Mouse (Mus musculus) left cerebral cortex, postnatal 25 days (tissue): ENCODE results near the gene Morn1. TPM values are rescaled to one million over a fixed set of nuclear protein-coding genes. Genes with fewer than 3 reads are reported as not detected.
A peak's percentile ranks its signal among the peaks of the same experiment; 100 is the strongest.

Experiments
- DNase-seq, 2 experiments: peaks; one replicate each; pipeline ENCODE4 v3.0.0; 2022; ENCODE audit warnings: low spot score in 2 of 2, mixed read lengths in 1 of 2
- intact Hi-C: fragments of 180-260 bp; cut with DNase I; formaldehyde crosslinking; loops from one replicate; pipeline ENCODE4 v1.15.1; 2025
- total RNA-seq, 2 experiments: library from RNA; stranded (reverse); gene quantifications; 2 replicates each; pipeline ENCODE4 v1.2.3; 2021

Gene Morn1
- total RNA-seq, 2 experiments from 2014 or later = 8.6 to 9.7 TPM

DNA sequence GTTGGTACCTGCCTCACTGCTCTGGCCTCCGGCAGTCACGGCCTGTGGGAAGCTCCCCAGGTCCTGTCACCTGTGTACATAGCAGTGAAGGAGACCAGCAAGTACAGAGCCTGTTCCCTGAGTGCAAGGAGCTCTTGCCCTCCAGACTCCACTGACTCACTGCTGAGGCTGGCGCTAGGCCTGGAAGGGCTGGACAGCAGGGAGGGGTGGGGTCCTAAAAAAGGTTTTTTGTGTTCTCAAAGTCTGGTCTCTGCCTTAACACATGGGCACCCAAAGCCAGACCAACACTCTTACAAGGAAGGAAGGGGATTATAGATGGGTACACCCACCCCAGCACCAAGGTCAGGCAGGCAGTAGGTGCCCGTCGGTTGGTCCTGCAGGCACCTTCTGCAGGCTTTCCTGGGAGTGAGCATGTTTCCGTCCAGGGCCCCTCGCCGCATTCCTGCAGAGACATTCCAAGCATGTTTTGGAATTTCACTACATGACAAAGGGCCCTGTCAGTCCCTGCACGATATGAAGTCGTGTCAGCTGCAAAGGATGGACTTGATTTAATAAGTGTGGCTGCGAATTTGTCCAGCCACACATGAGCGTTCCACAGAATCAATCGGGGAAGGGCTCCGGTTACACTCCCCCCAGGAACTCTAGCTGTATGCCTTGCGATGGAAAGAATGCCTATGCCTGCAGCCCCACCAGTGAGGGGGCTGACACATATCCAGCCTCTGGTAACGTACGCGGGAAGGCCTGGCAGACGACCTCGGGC lies 47.5 kb downstream of the Morn1 start:
- no peak for DNase-seq
- intact Hi-C loops = no loop called here

DNA sequence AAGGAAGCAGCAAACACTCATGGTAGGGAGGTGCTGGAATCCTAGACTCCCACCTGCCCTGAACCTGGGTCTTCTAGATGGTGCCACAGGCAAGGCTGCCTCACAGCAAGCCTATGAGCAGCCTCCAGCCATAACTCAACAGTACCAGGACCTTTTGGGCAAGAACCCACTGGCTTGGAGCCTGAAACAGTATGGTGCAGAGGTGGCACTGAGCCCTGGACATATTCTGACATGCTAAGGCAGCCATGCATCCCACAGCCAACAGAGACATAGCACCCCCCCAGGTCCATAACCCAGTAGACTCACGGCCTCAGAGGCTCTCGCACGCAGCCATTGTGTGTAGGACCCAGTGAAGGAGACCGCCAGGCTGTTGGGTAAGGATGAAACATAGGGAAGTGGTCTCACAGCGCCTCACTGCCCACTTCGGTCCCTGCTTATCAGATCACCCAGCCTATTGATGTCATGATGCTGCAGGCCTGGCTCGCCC lies 48.4 kb downstream of the Morn1 start:
- intact Hi-C loops = no loop called here
- DNase-seq = no peak

- intact Hi-C loops = no loop called here
- DNase-seq = no peak
These were observed 49.7 kb downstream of the Morn1 start for GRCm38 (mm10) chr4:155135909-155136585.

DNA sequence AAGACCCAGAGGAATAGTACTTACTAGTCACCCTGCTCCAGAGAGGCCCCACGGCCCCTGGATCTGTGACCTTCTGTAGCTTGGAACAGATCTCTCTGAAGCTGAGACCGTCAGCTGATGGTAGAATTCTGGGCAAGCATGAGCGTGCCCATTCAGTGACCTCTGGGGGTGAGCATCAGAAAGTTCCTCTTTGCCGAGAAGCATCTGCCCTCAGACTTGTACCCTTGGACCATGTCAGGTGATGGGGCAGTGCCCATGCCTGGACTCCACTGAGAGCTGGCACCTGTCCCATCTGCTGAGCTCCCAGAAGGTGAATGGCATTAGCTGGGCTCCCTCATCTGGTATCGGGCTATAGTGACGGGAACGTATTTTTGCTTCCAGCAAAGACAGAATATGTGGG lies 51.5 kb downstream of the Morn1 start:
- DNase-seq = no peak
- intact Hi-C loops = no loop called here

DNA sequence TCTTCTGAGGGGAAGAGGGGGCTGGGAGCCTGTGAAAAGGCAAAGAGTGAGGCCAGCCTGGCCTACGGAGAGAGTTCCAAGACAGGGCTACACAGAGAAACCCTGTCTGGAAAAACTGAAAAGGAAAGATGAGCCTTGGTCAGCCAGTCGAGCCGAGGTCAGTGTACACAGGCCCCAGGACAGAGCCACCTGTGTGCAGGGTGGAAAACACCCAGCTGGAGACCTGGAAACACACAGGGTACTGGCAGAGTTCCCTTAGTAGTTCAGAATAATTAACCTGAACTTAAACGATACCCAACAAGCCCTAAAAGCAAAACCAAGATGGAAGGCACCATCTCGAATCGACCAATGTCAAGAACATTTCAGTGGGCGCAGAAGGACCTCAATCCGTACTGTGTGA lies 52.1 kb downstream of the Morn1 start:
- intact Hi-C loops = no loop called here

GRCm38 (mm10) chr4:155139281-155140045 lies 53.1 kb downstream of the Morn1 start:
- DNase-seq = no peak

More for the DNA sequence above, 52.1 kb downstream of the Morn1 start:
- DNase-seq = no peak

DNA sequence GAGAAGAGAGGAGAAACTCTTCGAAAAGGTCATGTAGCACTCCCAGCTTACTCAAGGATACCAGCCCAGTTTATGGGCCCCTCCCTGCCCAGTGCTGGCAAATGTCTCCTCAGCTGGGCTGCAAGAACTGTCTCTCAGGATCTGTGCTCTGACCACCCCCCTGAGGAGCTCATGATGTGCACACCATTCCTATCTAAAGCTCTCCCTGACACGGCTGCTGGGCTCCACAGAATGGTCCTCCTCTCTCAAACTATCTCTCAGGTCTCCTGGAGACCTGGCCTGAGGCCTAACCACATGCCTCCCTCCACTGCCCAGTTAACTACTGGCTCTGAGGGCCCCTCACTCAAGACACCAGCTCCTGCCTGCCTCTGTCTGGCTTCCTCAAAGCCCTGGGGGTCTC lies 53.8 kb downstream of the Morn1 start:
- intact Hi-C loops = no loop called here
- DNase-seq = no peak

More at GRCm38 (mm10) chr4:155139281-155140045, 53.1 kb downstream of the Morn1 start:
- intact Hi-C loops = no loop called here

DNA sequence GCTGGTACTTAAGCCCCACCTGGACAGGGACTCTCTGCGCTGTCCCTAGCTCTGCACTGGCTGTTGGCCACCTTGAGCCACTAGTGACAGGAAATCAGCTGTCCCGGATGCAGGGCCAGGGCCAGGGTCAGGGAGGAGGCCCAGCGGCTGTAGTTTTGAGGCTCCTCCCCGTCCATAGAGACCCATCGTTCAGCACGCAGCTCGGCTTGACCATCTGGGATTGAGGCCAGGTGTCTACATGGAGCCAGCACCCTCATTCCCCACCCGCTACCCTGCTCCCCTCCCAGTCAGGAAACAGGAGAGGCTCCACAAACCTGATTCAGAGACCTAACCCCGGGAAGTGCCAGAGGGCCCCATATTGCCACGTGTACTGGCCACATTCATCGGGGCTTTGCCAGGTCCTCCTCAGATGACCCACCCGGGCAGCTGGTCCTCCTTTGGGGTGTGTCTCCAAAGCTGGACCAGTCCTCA lies 54.5 kb downstream of the Morn1 start:
- DNase-seq = no peak
- intact Hi-C loops = no loop called here

GRCm38 (mm10) chr4:155142836-155143235 lies 56.5 kb downstream of the Morn1 start:
- DNase-seq = no peak
- intact Hi-C loops = no loop called here

DNA sequence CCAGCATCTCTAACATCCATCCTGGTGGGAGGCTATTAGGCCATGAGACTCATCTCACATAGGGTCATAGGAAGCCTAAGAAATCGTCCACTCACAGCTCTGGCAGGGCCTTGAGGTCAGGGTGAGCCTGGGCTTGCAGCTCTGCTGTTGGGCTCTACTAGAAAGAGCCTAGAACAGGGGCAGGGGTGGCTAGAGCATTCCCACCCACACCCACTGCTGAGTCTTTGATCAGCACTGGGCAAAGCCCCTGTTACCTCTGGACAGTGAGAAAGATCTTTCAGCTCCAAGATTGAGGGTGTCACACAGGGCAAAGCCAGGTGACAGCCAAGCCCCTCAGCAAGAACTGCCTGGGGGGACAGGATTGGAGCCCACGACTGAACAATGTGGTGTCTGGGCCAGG lies 57.0 kb downstream of the Morn1 start:
- intact Hi-C loops = no loop called here
- no peak for DNase-seq

GRCm38 (mm10) chr4:155143871-155144502 lies 57.6 kb downstream of the Morn1 start:
- intact Hi-C loops = no loop called here
- DNase-seq = peak; percentile 45 to 72

DNA sequence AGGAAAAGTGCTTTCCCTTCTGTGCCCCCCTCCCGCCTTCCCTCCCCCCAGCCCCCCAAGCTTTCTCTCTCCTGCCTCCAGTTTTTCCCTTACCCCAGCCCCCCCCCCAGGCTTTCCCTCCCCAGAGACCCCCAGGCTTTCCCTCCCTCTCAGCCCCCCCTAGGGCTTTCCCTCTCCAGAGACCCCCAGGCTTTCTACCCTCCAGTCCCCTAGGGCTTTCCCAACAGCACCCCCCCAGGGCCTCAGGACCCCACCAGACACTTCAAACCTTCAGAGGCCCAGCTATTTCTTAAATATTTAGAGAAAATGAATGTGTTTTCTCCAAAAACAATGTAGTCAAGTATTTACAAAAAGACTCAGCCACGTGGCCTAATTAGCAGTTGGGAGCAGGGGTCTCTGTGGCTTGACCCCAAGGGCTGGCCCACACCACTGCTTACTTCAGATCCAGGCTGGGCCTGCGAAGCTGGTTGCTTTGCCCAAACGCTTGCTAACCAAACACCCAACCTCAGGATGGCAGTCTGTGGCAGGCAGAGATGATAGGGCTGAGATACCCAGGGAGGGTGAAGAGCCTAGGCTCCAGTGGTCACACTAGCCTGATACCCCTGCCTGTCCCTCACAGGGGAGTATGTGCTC lies 58.3 kb downstream of the Morn1 start:
- intact Hi-C loops = no loop called here
- DNase-seq = no peak

DNA sequence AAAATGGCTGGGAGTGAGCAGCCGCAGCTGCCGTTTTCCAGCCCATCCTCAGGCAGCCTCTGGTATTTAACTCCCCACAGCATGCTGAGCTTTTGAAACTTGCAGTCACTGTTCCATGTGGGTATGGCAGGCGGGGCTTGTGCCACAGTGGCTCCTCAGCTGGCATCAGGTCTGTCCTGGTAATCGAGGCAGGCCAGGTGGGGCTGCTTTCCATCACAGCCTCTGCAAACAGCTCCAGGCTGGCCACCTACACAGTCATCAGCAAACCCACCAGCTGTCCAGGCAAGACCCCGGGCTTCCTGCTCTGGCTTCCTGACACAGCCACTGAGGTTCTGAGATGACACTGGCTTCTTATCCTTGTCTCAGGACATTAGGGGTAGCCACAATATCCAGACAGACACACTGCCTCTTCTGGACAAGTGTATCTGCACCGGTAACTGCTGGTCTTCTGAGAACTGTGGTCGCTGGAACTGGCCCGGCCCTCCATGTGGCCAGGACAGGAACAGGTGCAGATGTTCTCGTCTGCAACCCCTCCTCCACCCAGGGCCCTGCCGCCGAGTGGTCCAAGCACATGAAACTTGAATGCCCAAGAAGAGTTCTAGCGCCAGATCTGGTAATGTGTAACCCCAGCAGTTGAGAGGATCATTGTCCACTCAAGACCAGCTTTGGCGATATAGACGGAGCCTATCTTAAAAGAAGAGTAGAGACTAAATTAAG lies 59.9 kb downstream of the Morn1 start:
- peak in 1 of 2 experiments; percentile 45 for DNase-seq
- intact Hi-C loops = no loop called here

DNA sequence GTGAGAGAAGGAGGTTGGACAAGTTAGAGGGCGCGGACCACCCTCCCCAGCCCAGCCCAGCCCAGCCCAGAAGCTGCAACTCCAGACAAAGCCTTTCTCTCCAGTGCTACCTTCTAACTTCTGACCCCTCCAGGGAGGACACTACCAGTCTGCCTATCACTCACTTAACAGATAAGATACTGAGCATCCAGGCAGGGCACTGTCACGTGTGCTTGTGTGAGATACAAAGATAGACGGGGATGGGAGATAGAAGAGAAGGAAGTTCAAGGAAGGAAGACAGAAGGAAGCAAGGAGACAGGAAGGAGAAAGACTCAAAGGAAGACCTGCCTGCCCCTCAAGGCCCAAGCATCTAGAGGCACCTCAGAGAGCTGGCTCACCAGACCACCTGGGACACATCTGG lies 62.1 kb downstream of the Morn1 start:
- no peak for DNase-seq
- intact Hi-C loops = no loop called here

DNA sequence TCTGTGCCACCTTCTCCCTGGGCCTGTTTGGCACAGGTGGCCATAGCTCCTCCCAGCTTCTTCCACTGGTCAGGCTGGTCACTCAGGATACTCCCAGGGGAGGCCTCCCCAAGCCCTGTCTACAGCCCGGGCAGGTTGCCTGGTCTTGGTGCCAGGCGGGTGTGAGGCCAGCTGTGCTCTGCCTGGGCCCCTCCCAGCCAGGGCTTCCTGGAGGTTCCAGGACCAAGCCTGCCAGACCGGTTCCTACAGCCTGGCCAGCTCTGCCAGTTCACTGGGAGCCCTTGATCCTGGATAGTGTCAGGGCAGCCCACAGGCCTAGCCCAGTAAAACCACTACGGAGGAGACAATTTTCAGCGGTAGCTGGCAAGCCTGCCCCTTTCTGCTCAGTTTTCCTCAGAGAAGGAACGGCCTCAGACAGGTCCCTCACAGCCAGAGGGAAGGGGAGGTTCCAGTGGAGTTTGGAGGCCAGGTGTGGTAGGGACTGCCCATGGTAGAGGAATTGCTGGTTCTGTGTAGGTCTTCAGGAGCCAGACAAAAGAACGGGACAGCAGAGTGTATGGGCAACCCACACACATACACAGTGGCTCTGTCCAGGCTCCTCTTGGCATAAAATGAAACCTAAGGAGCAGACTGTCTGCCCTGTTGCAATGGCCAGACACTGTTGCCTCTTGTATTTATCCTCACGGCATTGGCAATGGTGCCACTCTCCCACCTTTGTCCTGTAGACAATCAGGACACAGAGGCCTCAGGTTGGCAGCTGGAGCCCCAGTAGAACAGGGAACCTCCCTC lies 62.7 kb downstream of the Morn1 start:
- intact Hi-C loops = no loop called here

DNA sequence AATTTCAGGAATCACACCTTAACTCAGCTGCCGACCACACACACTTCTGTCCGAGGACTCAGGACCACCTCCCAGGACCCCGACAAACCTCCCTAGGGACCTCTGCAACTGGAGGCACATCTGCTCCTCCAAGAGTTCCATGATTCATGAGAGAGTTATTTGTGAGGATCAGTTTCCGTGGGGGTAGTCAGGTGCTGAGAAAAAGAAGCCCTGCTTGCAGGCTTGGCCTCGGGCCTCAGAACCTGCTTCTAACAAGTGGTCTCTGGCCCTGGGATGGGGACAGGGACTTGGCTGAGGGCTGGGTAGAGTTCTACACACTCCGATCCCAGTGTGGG lies 63.5 kb downstream of the Morn1 start:
- DNase-seq = no peak
- intact Hi-C loops = loop anchor here (2.0 kb wide), 1 partner anchor 71 kb away; no protein-coding TSS in a partner anchor

More for the DNA sequence above, 62.7 kb downstream of the Morn1 start:
- DNase-seq = no peak

GRCm38 (mm10) chr4:155150276-155151113 lies 64.1 kb downstream of the Morn1 start:
- intact Hi-C loops = loop anchor here (2.0 kb wide), 1 partner anchor 70 kb away; no protein-coding TSS in a partner anchor
- peak; percentile 64 to 65 for DNase-seq
